Mouse (Mus musculus) lung, postnatal 0 days (tissue): ENCODE measurements around the gene Ndufv1. TPM values are rescaled to one million over a fixed set of nuclear protein-coding genes. Genes with fewer than 3 reads are reported as not detected.
"Not testable (repeated sequence)": the region's sequence is repeated elsewhere in the genome, so short reads cannot be mapped to it uniquely, and the experiment has no call there.

Experiments
- ATAC-seq: fragments of 200-750 bp; cut with Nextera tagmentation; 2 replicates; pipeline ENCODE4 v1.8.0; 2017; ENCODE audit warnings: moderate library complexity
- DNase-seq: peaks from one replicate; pipeline ENCODE4 v3.0.0-alpha.2; 2016; ENCODE audit warnings: low spot score
- H3K27ac ChIP-seq: fragments of 300-500 bp; sonication (generic); 2 replicates; pipeline ENCODE4 v1.5.1; 2014; ENCODE audit warnings: antibody characterized with exemption, mild to moderate bottlenecking, low read length, mixed read lengths
- H3K27me3 ChIP-seq: fragments of 300-500 bp; sonication (generic); replicated peaks from 2 replicates; pipeline ENCODE4 v1.6.1; 2014; ENCODE audit warnings: low read length, mixed read lengths; ENCODE audit not compliant: insufficient read depth
- H3K36me3 ChIP-seq: fragments of 300-500 bp; sonication (generic); 2 replicates; pipeline ENCODE4 v1.6.1; 2014; ENCODE audit warnings: low read length, mixed read lengths; ENCODE audit not compliant: insufficient read depth
- H3K4me1 ChIP-seq: fragments of 300-500 bp; sonication (generic); 2 replicates; pipeline ENCODE4 v1.6.1; 2014; ENCODE audit warnings: antibody characterized with exemption, low read depth, low read length, mixed read lengths; ENCODE audit not compliant: insufficient read depth
- H3K4me2 ChIP-seq: fragments of 300-500 bp; sonication (generic); replicated peaks from 2 replicates; pipeline ENCODE4 v1.6.1; 2014; ENCODE audit warnings: low read depth, mild to moderate bottlenecking, low read length, moderate library complexity, mixed read lengths
- H3K4me3 ChIP-seq: fragments of 300-500 bp; sonication (generic); 2 replicates; pipeline ENCODE4 v1.5.1; 2014; ENCODE audit warnings: low read depth, low read length
- H3K9ac ChIP-seq: fragments of 300-500 bp; sonication (generic); replicated peaks from 2 replicates; pipeline ENCODE4 v1.6.1; 2014; ENCODE audit warnings: low read depth, mild to moderate bottlenecking
- H3K9me3 ChIP-seq: fragments of 300-500 bp; sonication (generic); 2 replicates; pipeline ENCODE4 v1.6.1; 2016; ENCODE audit warnings: low read length, mixed read lengths
- CTCF ChIP-seq: IDR thresholded peaks from 2 replicates; pipeline ENCODE4 v1.5.1; 2016; ENCODE audit warnings: antibody characterized with exemption, mild to moderate bottlenecking
- EP300 ChIP-seq: IDR thresholded peaks from 2 replicates; pipeline ENCODE4 v1.6.1; 2016; ENCODE audit warnings: antibody characterized with exemption, mild to moderate bottlenecking, control low read depth
- WGBS: fragments of 180-500 bp; shearing (Covaris S2); extraction: QIAGEN DNeasy Blood & Tissue Kit; methylation state at CpG from one replicate; pipeline ENCODE4 v1.1.7; 2014; 5-methylcytosine and 5-hydroxymethylcytosine counted together
- polyA plus RNA-seq: library from polyadenylated mRNA; unstranded; fragments of >200 nt; fragmentation: Nextera tagmentation; extraction: Ambion mirVana; gene quantifications from 2 replicates; pipeline ENCODE4 v1.2.1, GENCODE M21; 2015

Ndufv1 gene
- polyA plus RNA-seq, 1 experiment from 2014 or later: 152 TPM

- ATAC-seq (no peak), DNase-seq (peak; percentile 37)
- no peaks in the 10 kb centered on the region for H3K27me3 ChIP-seq
- no peak overlapping the region for H3K27ac ChIP-seq
- H3K4me3 ChIP-seq: no peak overlapping the region
- no peaks in the 10 kb centered on the region for H3K36me3 ChIP-seq
- H3K9ac ChIP-seq: no peak overlapping the region
- no peaks in the 10 kb centered on the region for H3K9me3 ChIP-seq
- 49% methylated on average over 2 of the region's 2 CpGs for WGBS
- no peaks in the 10 kb centered on the region for H3K4me1 ChIP-seq
- H3K4me2 ChIP-seq: no peak overlapping the region
- TF ChIP-seq CTCF (no peak), EP300 (no peak)
Measured at GRCm38 (mm10) chr19:3975866-3976265, 36.7 kb downstream of the Ndufv1 start.

GRCm38 (mm10) chr19:3974608-3975007 is 38.0 kb downstream of the Ndufv1 start:
- not testable (repeated sequence) for H3K9me3 ChIP-seq, ATAC-seq, H3K27ac ChIP-seq, H3K4me1 ChIP-seq, H3K36me3 ChIP-seq, H3K4me2 ChIP-seq, H3K4me3 ChIP-seq, H3K9ac ChIP-seq, H3K27me3 ChIP-seq, DNase-seq
- 73% methylated on average over 6 of the region's 6 CpGs for WGBS

GRCm38 (mm10) chr19:3972229-3972628 is 40.4 kb downstream of the Ndufv1 start, which contains the start of gene Aldh3b2:
Aldh3b2 (plus strand) TSS chr19:3972328.
- H3K9ac ChIP-seq: no peak within 1 kb of the TSS
- DNase-seq: peak; percentile 62
- H3K36me3 ChIP-seq: no peaks in the 10 kb centered on the region
- H3K4me1 ChIP-seq: no peaks in the 10 kb centered on the region
- WGBS: 33% methylated on average over 9 of the region's 9 CpGs
- no peak within 1 kb of the TSS for H3K4me3 ChIP-seq
- peak; percentile 72 for ATAC-seq
- no peak within 1 kb of the TSS for H3K4me2 ChIP-seq
- H3K27ac ChIP-seq: no peak within 1 kb of the TSS
- no peaks in the 10 kb centered on the region for H3K9me3 ChIP-seq
- no peaks in the 10 kb centered on the region for H3K27me3 ChIP-seq
- TF ChIP-seq CTCF: no peak
- TF ChIP-seq EP300: no peak

GRCm38 (mm10) chr19:3967258-3967657 is 45.3 kb downstream of the Ndufv1 start:
- H3K27me3 ChIP-seq: no peaks in the 10 kb centered on the region
- DNase-seq: no peak
- 46% methylated on average over 3 of the region's 3 CpGs for WGBS
- H3K4me1 ChIP-seq: no peaks in the 10 kb centered on the region
- no peak overlapping the region for H3K4me2 ChIP-seq
- no peaks in the 10 kb centered on the region for H3K36me3 ChIP-seq
- H3K4me3 ChIP-seq: no peak overlapping the region
- H3K27ac ChIP-seq: no peak overlapping the region
- TF ChIP-seq CTCF: no peak
- TF ChIP-seq EP300: no peak
- no peaks in the 10 kb centered on the region for H3K9me3 ChIP-seq
- H3K9ac ChIP-seq: no peak overlapping the region
- ATAC-seq: no peak

GRCm38 (mm10) chr19:3966330-3967075 is 46.1 kb downstream of the Ndufv1 start:
- ATAC-seq (no peak), DNase-seq (no peak)
- TF ChIP-seq EP300: no peak
- TF ChIP-seq CTCF: peak; percentile 50
- Histone ChIP-seq H3K4me3 (no peak overlapping the region), H3K4me1 (no peaks in the 10 kb centered on the region), H3K27me3 (no peaks in the 10 kb centered on the region), H3K27ac (no peak overlapping the region), H3K4me2 (no peak overlapping the region), H3K9me3 (no peaks in the 10 kb centered on the region), H3K36me3 (no peaks in the 10 kb centered on the region), H3K9ac (no peak overlapping the region)
- WGBS: 62% methylated on average over 11 of the region's 11 CpGs

- Histone ChIP-seq H3K4me3 (no peak overlapping the region), H3K9me3 (no peaks in the 10 kb centered on the region), H3K27me3 (no peaks in the 10 kb centered on the region), H3K4me1 (no peaks in the 10 kb centered on the region), H3K4me2 (no peak overlapping the region), H3K27ac (no peak overlapping the region), H3K9ac (no peak overlapping the region), H3K36me3 (no peaks in the 10 kb centered on the region)
- 70% methylated on average over 4 of the region's 4 CpGs for WGBS
- DNase-seq: no peak
- TF ChIP-seq CTCF (peak; percentile 39), EP300 (no peak)
- no peak for ATAC-seq
Measured at GRCm38 (mm10) chr19:3964030-3964429, 48.6 kb downstream of the Ndufv1 start.

- peak; percentile 43 for DNase-seq
- Histone ChIP-seq H3K27me3 (no peaks in the 10 kb centered on the region), H3K9ac (no peak overlapping the region), H3K27ac (no peak overlapping the region), H3K36me3 (no peaks in the 10 kb centered on the region), H3K4me2 (no peak overlapping the region), H3K9me3 (no peaks in the 10 kb centered on the region), H3K4me3 (no peak overlapping the region), H3K4me1 (no peaks in the 10 kb centered on the region)
- TF ChIP-seq EP300 (no peak), CTCF (peak; percentile 53)
- no peak for ATAC-seq
- 15% methylated on average over 2 of the region's 2 CpGs for WGBS
Measured at GRCm38 (mm10) chr19:3962469-3962868, 50.1 kb downstream of the Ndufv1 start.

- H3K4me1 ChIP-seq, H3K36me3 ChIP-seq, H3K27me3 ChIP-seq, H3K27ac ChIP-seq, H3K4me2 ChIP-seq, H3K4me3 ChIP-seq, H3K9ac ChIP-seq, DNase-seq, ATAC-seq, H3K9me3 ChIP-seq: not testable (repeated sequence)
- WGBS: 59% methylated on average over 6 of the region's 6 CpGs
Measured at GRCm38 (mm10) chr19:3961805-3962204, 50.8 kb downstream of the Ndufv1 start.
